Mouse (Mus musculus): ENCODE results near the gene Sh2b1.

Gene Sh2b1

DNA sequence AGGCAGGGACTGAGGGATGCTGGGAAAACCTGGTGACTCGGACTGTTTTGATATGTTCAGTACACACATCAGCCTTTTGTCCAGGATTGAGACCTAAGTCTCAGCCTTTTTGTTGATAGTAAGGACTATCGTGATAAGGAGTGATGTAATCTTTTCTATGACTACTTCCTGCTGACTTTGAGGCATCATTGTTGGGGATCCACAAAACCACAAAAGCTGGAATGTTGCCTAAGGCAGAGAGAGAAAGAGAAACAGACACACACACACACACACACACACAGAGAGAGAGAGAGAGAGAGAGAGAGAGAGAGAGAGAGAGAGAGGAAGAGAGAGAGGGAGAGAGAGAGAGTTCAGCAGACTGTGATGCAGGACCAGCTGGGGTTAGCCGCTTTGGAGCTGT, 56.7 kb downstream of the Sh2b1 start:
- no peak for DNase-seq (ENCODE audit: low spot score in 2 of 2)

DNA sequence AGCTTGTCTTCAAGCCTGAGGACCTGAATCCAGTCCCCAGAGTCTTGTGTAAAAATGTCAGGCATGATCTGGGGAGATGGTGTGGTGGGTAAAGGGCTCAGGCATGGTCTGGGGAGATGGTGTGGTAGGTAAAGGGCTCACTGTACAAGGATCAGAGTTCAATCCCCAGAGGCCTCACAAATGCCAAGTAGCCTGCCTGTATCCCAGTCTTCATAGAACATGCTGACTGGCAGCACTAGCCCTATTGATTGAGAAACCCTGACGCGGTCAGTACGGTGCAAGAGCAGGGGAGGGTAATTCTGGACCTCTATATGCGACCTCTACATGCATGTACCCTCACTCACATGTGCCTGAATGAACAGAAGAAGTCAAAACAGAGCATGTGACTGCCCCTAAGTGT, 57.6 kb downstream of the Sh2b1 start:
- no peak for DNase-seq (ENCODE audit: low spot score in 2 of 2)

DNA sequence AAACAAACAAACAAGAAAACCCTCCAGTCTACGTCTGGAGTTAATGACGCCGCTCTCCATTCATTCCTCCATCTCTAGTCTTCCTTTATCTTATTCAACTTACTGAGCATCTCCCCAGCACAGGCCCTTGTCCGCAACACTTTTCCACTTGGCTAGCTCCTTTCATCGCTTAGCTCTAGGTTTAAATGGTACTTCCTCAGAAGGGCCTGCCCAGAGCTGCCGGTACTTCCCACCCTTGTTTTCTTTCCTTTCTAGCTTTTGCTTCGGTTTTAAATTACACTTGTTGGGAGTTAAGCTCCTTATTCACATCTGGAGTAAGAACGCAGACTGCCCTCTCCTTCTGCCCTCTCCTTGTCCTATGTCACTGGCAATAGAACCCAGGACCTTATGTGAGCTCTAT, 58.2 kb downstream of the Sh2b1 start:
- DNase-seq (ENCODE audit: low spot score in 2 of 2): no peak
